Mouse (Mus musculus) hindbrain, embryonic 13.5 days (tissue): ENCODE measurements at regions not wholly inside any gene's neighbourhood (a gene's known extent, or its start where the extent isn't known, plus 50 kb on each side); places are given as distances from the start of the nearest gene placed in this dataset.

Source experiments
- ATAC-seq: fragments of 200-750 bp; cut with Nextera tagmentation; 2 replicates; pipeline ENCODE4 v1.8.0; 2017; ENCODE audit warnings: moderate TSS enrichment; ENCODE audit not compliant: low FRiP score
- H3K27ac ChIP-seq: fragments of 300-500 bp; sonication (generic); 2 replicates; pipeline ENCODE4 v1.5.1; 2015; ENCODE audit warnings: inconsistent platforms, mild to moderate bottlenecking, moderate library complexity
- H3K27me3 ChIP-seq: fragments of 300-500 bp; sonication (generic); 2 replicates; pipeline ENCODE4 v1.6.1; 2015; ENCODE audit warnings: mild to moderate bottlenecking, inconsistent platforms
- H3K36me3 ChIP-seq: fragments of 300-500 bp; sonication (generic); 2 replicates; pipeline ENCODE4 v1.6.1; 2015; ENCODE audit warnings: mild to moderate bottlenecking, inconsistent platforms
- H3K4me1 ChIP-seq: fragments of 300-500 bp; sonication (generic); replicated peaks from 2 replicates; pipeline ENCODE4 v1.6.1; 2015; ENCODE audit warnings: inconsistent platforms
- H3K4me2 ChIP-seq: fragments of 300-500 bp; sonication (generic); 2 replicates; pipeline ENCODE4 v1.6.1; 2015; ENCODE audit warnings: inconsistent platforms, mild to moderate bottlenecking, moderate library complexity
- H3K4me3 ChIP-seq: fragments of 300-500 bp; sonication (generic); 2 replicates; pipeline ENCODE4 v1.5.1; 2015; ENCODE audit warnings: mild to moderate bottlenecking, inconsistent platforms
- H3K9ac ChIP-seq: fragments of 300-500 bp; sonication (generic); 2 replicates; pipeline ENCODE4 v1.6.1; 2015; ENCODE audit warnings: mild to moderate bottlenecking, inconsistent platforms
- H3K9me3 ChIP-seq: fragments of 300-500 bp; sonication (generic); 2 replicates; pipeline ENCODE4 v1.6.1; 2016; ENCODE audit warnings: inconsistent platforms
- WGBS: fragments of 180-500 bp; shearing (Covaris S2); methylation state at CpG from one replicate; pipeline ENCODE4 v1.1.7; 2015; 5-methylcytosine and 5-hydroxymethylcytosine counted together

GRCm38 (mm10) chr8:26226612-26227528, 107.5 kb downstream of the Gm45692 start:
- H3K9me3 ChIP-seq = no peaks in the 10 kb centered on the region
- H3K27ac ChIP-seq = no peak overlapping the region
- no peak overlapping the region for H3K9ac ChIP-seq
- H3K27me3 ChIP-seq = no peaks in the 10 kb centered on the region
- no peak overlapping the region for H3K4me2 ChIP-seq
- ATAC-seq = no peak
- H3K4me3 ChIP-seq = no peak overlapping the region
- H3K36me3 ChIP-seq = no peaks in the 10 kb centered on the region
- H3K4me1 ChIP-seq = no peaks in the 10 kb centered on the region
- 67% methylated on average over 30 of the region's 30 CpGs for WGBS

GRCm38 (mm10) chr8:26227529-26227895, 108.2 kb downstream of the Gm45692 start:
- H3K27me3 ChIP-seq = no peaks in the 10 kb centered on the region
- H3K36me3 ChIP-seq = no peaks in the 10 kb centered on the region
- H3K27ac ChIP-seq = no peak overlapping the region
- no peak for ATAC-seq
- 69% methylated on average over 5 of the region's 5 CpGs for WGBS
- H3K9ac ChIP-seq = no peak overlapping the region
- no peak overlapping the region for H3K4me3 ChIP-seq
- H3K4me1 ChIP-seq = no peaks in the 10 kb centered on the region
- H3K9me3 ChIP-seq = no peaks in the 10 kb centered on the region
- H3K4me2 ChIP-seq = no peak overlapping the region

DNA sequence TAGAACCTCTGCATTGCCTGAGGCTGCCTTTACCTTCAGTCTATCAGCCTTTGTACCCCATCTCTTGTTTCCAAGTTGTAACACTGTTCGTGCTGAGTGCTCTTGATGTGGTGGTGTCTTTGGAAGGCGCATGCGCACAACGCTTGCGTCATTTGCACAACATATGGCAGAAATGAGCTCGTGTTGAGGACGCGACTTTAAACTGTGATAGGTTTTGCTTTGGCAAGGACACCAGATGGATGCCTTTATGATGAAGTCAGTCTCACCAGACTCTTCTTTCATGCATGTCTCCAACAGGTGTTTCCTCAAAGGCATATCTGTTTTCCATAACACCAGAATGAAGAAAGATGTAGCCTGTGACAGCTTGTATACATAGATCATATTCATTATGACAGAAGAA, 110.2 kb downstream of the Gm45692 start:
- ATAC-seq = no peak
- Histone ChIP-seq H3K9ac (no peak overlapping the region), H3K4me1 (no peaks in the 10 kb centered on the region), H3K36me3 (no peaks in the 10 kb centered on the region), H3K4me3 (no peak overlapping the region), H3K27me3 (no peaks in the 10 kb centered on the region), H3K4me2 (no peak overlapping the region), H3K27ac (no peak overlapping the region), H3K9me3 (no peaks in the 10 kb centered on the region)
- 94% methylated on average over 8 of the region's 8 CpGs for WGBS

DNA sequence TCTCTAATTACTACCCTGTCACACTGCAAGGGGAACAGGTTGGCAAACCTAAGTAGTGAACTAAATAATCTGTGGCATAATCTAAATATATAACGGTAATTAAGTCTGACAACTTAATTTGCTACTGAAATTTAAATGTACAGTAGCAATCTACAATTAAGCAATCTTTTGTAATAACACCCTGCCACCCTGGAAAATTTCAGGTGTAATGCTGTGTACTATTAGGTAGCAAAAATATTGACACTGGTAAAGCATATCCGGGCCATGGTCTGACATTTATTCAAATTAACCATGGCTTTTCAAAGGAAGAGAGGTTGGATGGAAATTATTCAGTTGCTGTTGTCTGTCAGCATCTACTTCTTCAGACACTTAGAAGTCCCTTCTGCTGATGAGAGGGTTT, 119.7 kb downstream of the Gm45692 start:
- Histone ChIP-seq H3K9ac (no peak overlapping the region), H3K27ac (no peak overlapping the region), H3K9me3 (no peaks in the 10 kb centered on the region), H3K27me3 (no peaks in the 10 kb centered on the region), H3K36me3 (no peaks in the 10 kb centered on the region), H3K4me1 (no peaks in the 10 kb centered on the region), H3K4me2 (no peak overlapping the region), H3K4me3 (no peak overlapping the region)
- WGBS = 92% methylated on average over 2 of the region's 2 CpGs
- no peak for ATAC-seq

DNA sequence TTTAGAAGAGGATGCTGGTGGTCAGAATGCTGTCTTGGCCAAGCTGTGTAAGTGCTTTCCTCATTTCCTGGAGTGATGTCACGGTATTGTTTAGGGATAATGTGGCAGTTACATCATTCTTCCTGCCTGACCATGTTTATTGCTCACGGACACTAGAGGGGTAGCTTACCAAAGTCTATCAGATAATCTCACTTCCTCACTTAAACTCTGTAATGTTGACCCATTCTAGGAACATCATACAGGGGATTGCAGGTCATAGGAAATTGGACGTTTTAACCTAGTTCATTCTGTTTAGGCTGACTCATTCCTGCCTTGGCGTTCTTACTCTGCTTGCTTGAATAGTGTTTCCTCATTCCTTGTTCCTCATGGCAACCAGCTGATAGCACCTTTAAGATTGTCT, 120.3 kb downstream of the Gm45692 start:
- Histone ChIP-seq H3K9ac (no peak overlapping the region), H3K9me3 (no peaks in the 10 kb centered on the region), H3K4me1 (no peaks in the 10 kb centered on the region), H3K27ac (no peak overlapping the region), H3K4me3 (no peak overlapping the region), H3K27me3 (no peaks in the 10 kb centered on the region), H3K36me3 (no peaks in the 10 kb centered on the region), H3K4me2 (no peak overlapping the region)
- no peak for ATAC-seq
- WGBS = 82% methylated on average over 4 of the region's 4 CpGs

GRCm38 (mm10) chr8:26243743-26244142, 124.4 kb downstream of the Gm45692 start:
- no peaks in the 10 kb centered on the region for H3K9me3 ChIP-seq
- H3K36me3 ChIP-seq = no peaks in the 10 kb centered on the region
- H3K4me3 ChIP-seq = no peak overlapping the region
- no peak overlapping the region for H3K4me2 ChIP-seq
- H3K27ac ChIP-seq = no peak overlapping the region
- WGBS = 88% methylated on average over 4 of the region's 4 CpGs
- H3K9ac ChIP-seq = no peak overlapping the region
- H3K27me3 ChIP-seq = no peaks in the 10 kb centered on the region
- ATAC-seq = no peak
- no peaks in the 10 kb centered on the region for H3K4me1 ChIP-seq

DNA sequence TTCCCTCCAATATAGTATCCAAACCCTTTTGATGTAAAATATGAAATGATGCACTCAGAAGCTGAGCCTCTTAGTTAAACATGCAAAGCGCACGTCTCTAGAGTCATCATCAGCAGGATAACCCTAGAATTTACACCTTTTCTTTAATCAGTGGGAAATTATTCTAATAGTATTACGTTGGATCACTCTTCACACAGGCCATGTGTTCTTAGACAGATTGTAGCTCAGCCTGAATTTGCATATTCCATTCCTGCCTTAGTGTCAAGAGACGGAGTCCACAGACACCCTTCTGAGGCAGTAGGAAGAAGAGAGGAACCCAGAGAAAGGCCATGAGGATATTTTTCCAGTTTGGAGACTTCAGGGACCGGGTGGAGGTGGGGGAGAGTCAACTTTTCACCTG, 125.0 kb downstream of the Gm45692 start:
- Histone ChIP-seq H3K4me1 (no peaks in the 10 kb centered on the region), H3K9me3 (no peaks in the 10 kb centered on the region), H3K27me3 (no peaks in the 10 kb centered on the region), H3K4me2 (no peak overlapping the region), H3K9ac (no peak overlapping the region), H3K4me3 (no peak overlapping the region), H3K27ac (no peak overlapping the region), H3K36me3 (no peaks in the 10 kb centered on the region)
- 80% methylated on average over 5 of the region's 5 CpGs for WGBS
- no peak for ATAC-seq

- Histone ChIP-seq H3K27ac (no peak overlapping the region; the same call in 1 of the 2 replicates), H3K9ac (no peak overlapping the region), H3K9me3 (peaks cover 7% of the 10 kb centered on the region; the same call in 1 of the 2 replicates), H3K4me1 (peaks cover 9% of the 10 kb centered on the region), H3K36me3 (0 out of 2 replicates have a peak, but pooled peaks cover 4% of the 10 kb centered on the region), H3K4me2 (no peak overlapping the region), H3K27me3 (no peaks in the 10 kb centered on the region), H3K4me3 (no peak overlapping the region)
- ATAC-seq = peak; percentile 57
- 5% methylated on average over 6 of the region's 6 CpGs for WGBS
These were observed 135.9 kb downstream of the Gm45692 start for GRCm38 (mm10) chr8:26255191-26255669.

DNA sequence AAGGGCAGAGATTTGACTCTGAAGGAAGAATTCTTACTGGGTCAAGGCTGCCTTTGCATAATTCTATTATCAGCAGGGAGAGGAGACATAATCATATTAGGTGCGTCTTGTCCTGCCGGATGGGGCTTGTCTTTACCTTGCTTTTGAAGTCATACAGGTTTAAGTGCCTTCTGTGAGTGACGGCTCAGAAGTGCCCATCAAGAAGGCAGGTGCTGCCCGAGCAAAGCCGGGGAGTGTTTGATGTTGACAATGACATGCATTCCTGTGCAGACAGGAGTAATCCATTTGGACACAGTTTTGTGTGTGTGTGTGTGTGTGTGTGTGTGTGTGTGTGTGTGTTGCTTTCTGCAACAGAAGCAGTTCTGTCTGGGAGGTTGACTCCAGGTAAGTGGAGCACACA, 141.0 kb downstream of the Gm45692 start:
- Histone ChIP-seq H3K4me3 (no peak overlapping the region), H3K36me3 (no peaks in the 10 kb centered on the region), H3K27me3 (0 out of 2 replicates have a peak, but pooled peaks cover 2% of the 10 kb centered on the region), H3K27ac (no peak overlapping the region), H3K9me3 (no peaks in the 10 kb centered on the region), H3K9ac (no peak overlapping the region), H3K4me1 (peaks cover 15% of the 10 kb centered on the region), H3K4me2 (no peak overlapping the region)
- 60% methylated on average over 5 of the region's 5 CpGs for WGBS
- no peak for ATAC-seq

GRCm38 (mm10) chr8:26262536-26262935, 143.2 kb downstream of the Gm45692 start:
- Histone ChIP-seq H3K4me1 (peaks cover 33% of the 10 kb centered on the region), H3K27me3 (0 out of 2 replicates have a peak, but pooled peaks cover 2% of the 10 kb centered on the region), H3K27ac (no peak overlapping the region), H3K4me2 (no peak overlapping the region), H3K9ac (no peak overlapping the region), H3K4me3 (no peak overlapping the region), H3K9me3 (no peaks in the 10 kb centered on the region), H3K36me3 (no peaks in the 10 kb centered on the region)
- no peak for ATAC-seq
- WGBS = 92% methylated on average over 10 of the region's 10 CpGs

- H3K4me3 ChIP-seq = no peak overlapping the region
- no peaks in the 10 kb centered on the region for H3K9me3 ChIP-seq
- 24% methylated on average over 11 of the region's 11 CpGs for WGBS
- H3K4me1 ChIP-seq = peaks cover 50% of the 10 kb centered on the region
- peak overlapping the region; percentile 42 for H3K27ac ChIP-seq
- no peak overlapping the region; the same call in 1 of the 2 replicates for H3K9ac ChIP-seq
- 0 out of 2 replicates have a peak, but pooled peaks cover 2% of the 10 kb centered on the region for H3K27me3 ChIP-seq
- H3K4me2 ChIP-seq = no peak overlapping the region
- ATAC-seq = peak; percentile 41; the same call in 1 of the 2 replicates
- H3K36me3 ChIP-seq = no peaks in the 10 kb centered on the region
These were observed 145.6 kb downstream of the Gm45692 start for GRCm38 (mm10) chr8:26264869-26265321.

DNA sequence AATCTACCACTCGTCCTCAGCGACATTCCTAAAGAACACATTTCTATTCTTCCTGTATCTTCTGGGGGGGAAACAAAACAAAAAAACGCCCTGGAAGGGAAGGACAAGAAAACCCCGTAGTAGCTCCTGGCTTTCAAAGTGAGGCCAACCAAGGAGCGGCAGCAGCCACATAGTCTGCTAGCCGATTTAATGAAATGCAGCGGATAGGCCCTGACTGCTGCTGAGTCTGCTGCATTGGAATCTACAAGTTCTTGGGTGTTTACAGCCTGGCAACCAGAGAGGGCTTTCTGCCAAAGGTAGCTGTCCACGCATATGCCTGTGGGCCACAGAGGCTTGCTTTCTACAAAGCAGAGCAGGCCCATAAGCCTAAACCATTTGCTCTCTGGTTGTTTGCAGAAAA, 146.0 kb downstream of the Gm45692 start:
- H3K36me3 ChIP-seq = no peaks in the 10 kb centered on the region
- H3K4me1 ChIP-seq = peaks cover 50% of the 10 kb centered on the region
- 0 out of 2 replicates have a peak, but pooled peaks cover 2% of the 10 kb centered on the region for H3K27me3 ChIP-seq
- H3K9me3 ChIP-seq = no peaks in the 10 kb centered on the region
- WGBS = 14% methylated on average over 8 of the region's 8 CpGs
- no peak overlapping the region for H3K9ac ChIP-seq
- peak overlapping the region; percentile 49 for H3K27ac ChIP-seq
- H3K4me3 ChIP-seq = no peak overlapping the region
- no peak overlapping the region for H3K4me2 ChIP-seq
- peak; percentile 62; the same call in 1 of the 2 replicates for ATAC-seq
